Mouse (Mus musculus): ENCODE measurements around the gene Chst2. TPM values are rescaled to one million over a fixed set of nuclear protein-coding genes. Genes with fewer than 3 reads are reported as not detected.

Chst2 gene
- polyA plus RNA-seq, 1 experiment from 2014 or later: 2.2 TPM

GRCm38 (mm10) chr9:95413911-95414310 is 7.4 kb upstream of the Chst2 start:
- no peak overlapping the region for H3K27ac ChIP-seq (ENCODE audit: low read depth, low read length)

GRCm38 (mm10) chr9:95412047-95412446 is 5.5 kb upstream of the Chst2 start:
- H3K4me2 ChIP-seq: no peak overlapping the region
- H3K27ac ChIP-seq (ENCODE audit: low read depth, low read length): no peak overlapping the region
- no peaks in the 10 kb centered on the region for H3K36me3 ChIP-seq (ENCODE audit: control insufficient read depth, insufficient read depth, low read length)
- no peak overlapping the region for H3K4me3 ChIP-seq (ENCODE audit: low read depth, low read length)
- ATAC-seq (replicated peaks; ENCODE audit: insufficient number of reproducible peaks, low FRiP score, low TSS enrichment): no peak
- H3K9me3 ChIP-seq (replicated peaks; ENCODE audit: control insufficient read depth, low read length): no peaks in the 10 kb centered on the region
- H3K9ac ChIP-seq (ENCODE audit: low read depth, low read length): no peak overlapping the region
- peaks cover 3% of the 10 kb centered on the region; the same call in 1 of the 2 replicates for H3K27me3 ChIP-seq (ENCODE audit: control insufficient read depth, insufficient read depth, low read length)
- 82% methylated on average over 4 of the region's 4 CpGs for WGBS (ENCODE audit: insufficient replicate concordance)
- no peaks in the 10 kb centered on the region for H3K4me1 ChIP-seq (ENCODE audit: control insufficient read depth, insufficient read depth, low read length)

More at GRCm38 (mm10) chr9:95413911-95414310, 7.4 kb upstream of the Chst2 start:
- Histone ChIP-seq H3K4me3 (ENCODE audit: low read depth, low read length) (no peak overlapping the region), H3K36me3 (ENCODE audit: control insufficient read depth, insufficient read depth, low read length) (no peaks in the 10 kb centered on the region), H3K27me3 (ENCODE audit: control insufficient read depth, insufficient read depth, low read length) (no peaks in the 10 kb centered on the region), H3K4me1 (ENCODE audit: control insufficient read depth, insufficient read depth, low read length) (no peaks in the 10 kb centered on the region), H3K9ac (ENCODE audit: low read depth, low read length) (no peak overlapping the region), H3K4me2 (no peak overlapping the region), H3K9me3 (replicated peaks; ENCODE audit: control insufficient read depth, low read length) (no peaks in the 10 kb centered on the region)
- ATAC-seq (replicated peaks; ENCODE audit: insufficient number of reproducible peaks, low FRiP score, low TSS enrichment): no peak

GRCm38 (mm10) chr9:95407586-95408220 is 1.2 kb upstream of the Chst2 start:
- Histone ChIP-seq H3K9me3 (replicated peaks; ENCODE audit: control insufficient read depth, low read length) (no peaks in the 10 kb centered on the region), H3K4me3 (ENCODE audit: low read depth, low read length) (peak overlapping the region; percentile 65), H3K9ac (ENCODE audit: low read depth, low read length) (peak overlapping the region; percentile 75), H3K36me3 (ENCODE audit: control insufficient read depth, insufficient read depth, low read length) (no peaks in the 10 kb centered on the region), H3K27me3 (ENCODE audit: control insufficient read depth, insufficient read depth, low read length) (peaks cover 13% of the 10 kb centered on the region), H3K4me2 (peak overlapping the region; percentile 96), H3K27ac (ENCODE audit: low read depth, low read length) (peak overlapping the region; percentile 30; the same call in 1 of the 2 replicates), H3K4me1 (ENCODE audit: control insufficient read depth, insufficient read depth, low read length) (0 out of 2 replicates have a peak, but pooled peaks cover 2% of the 10 kb centered on the region)
- peak; percentile 32 for ATAC-seq (replicated peaks; ENCODE audit: insufficient number of reproducible peaks, low FRiP score, low TSS enrichment)
- WGBS (ENCODE audit: insufficient replicate concordance): under 1% methylated on average over 24 of the region's 24 CpGs

GRCm38 (mm10) chr9:95405946-95406570 is 464 bp downstream of the Chst2 start:
- Histone ChIP-seq H3K27me3 (ENCODE audit: control insufficient read depth, insufficient read depth, low read length) (peaks cover 13% of the 10 kb centered on the region), H3K9me3 (replicated peaks; ENCODE audit: control insufficient read depth, low read length) (no peaks in the 10 kb centered on the region), H3K4me1 (ENCODE audit: control insufficient read depth, insufficient read depth, low read length) (0 out of 2 replicates have a peak, but pooled peaks cover 2% of the 10 kb centered on the region), H3K4me3 (ENCODE audit: low read depth, low read length) (peak overlapping the region; percentile 65), H3K36me3 (ENCODE audit: control insufficient read depth, insufficient read depth, low read length) (no peaks in the 10 kb centered on the region), H3K4me2 (peak overlapping the region; percentile 96), H3K27ac (ENCODE audit: low read depth, low read length) (no peak overlapping the region), H3K9ac (ENCODE audit: low read depth, low read length) (peak overlapping the region; percentile 75)
- peak; percentile 28 for ATAC-seq (replicated peaks; ENCODE audit: insufficient number of reproducible peaks, low FRiP score, low TSS enrichment)
- under 1% methylated on average over 66 of the region's 72 CpGs for WGBS (ENCODE audit: insufficient replicate concordance)

GRCm38 (mm10) chr9:95405511-95405945 is 994 bp downstream of the Chst2 start:
- Histone ChIP-seq H3K9me3 (replicated peaks; ENCODE audit: control insufficient read depth, low read length) (no peaks in the 10 kb centered on the region), H3K4me1 (ENCODE audit: control insufficient read depth, insufficient read depth, low read length) (0 out of 2 replicates have a peak, but pooled peaks cover 2% of the 10 kb centered on the region), H3K27ac (ENCODE audit: low read depth, low read length) (no peak overlapping the region), H3K4me2 (peak overlapping the region; percentile 96), H3K36me3 (ENCODE audit: control insufficient read depth, insufficient read depth, low read length) (no peaks in the 10 kb centered on the region), H3K27me3 (ENCODE audit: control insufficient read depth, insufficient read depth, low read length) (peaks cover 13% of the 10 kb centered on the region), H3K9ac (ENCODE audit: low read depth, low read length) (peak overlapping the region; percentile 75), H3K4me3 (ENCODE audit: low read depth, low read length) (peak overlapping the region; percentile 65)
- peak; percentile 29; the same call in 1 of the 2 replicates for ATAC-seq (replicated peaks; ENCODE audit: insufficient number of reproducible peaks, low FRiP score, low TSS enrichment)
- WGBS (ENCODE audit: insufficient replicate concordance): 2% methylated on average over 30 of the region's 30 CpGs

GRCm38 (mm10) chr9:95404811-95405465 is 1.6 kb downstream of the Chst2 start:
- Histone ChIP-seq H3K27ac (ENCODE audit: low read depth, low read length) (no peak overlapping the region), H3K9me3 (replicated peaks; ENCODE audit: control insufficient read depth, low read length) (no peaks in the 10 kb centered on the region), H3K36me3 (ENCODE audit: control insufficient read depth, insufficient read depth, low read length) (no peaks in the 10 kb centered on the region), H3K4me3 (ENCODE audit: low read depth, low read length) (peak overlapping the region; percentile 65), H3K4me1 (ENCODE audit: control insufficient read depth, insufficient read depth, low read length) (0 out of 2 replicates have a peak, but pooled peaks cover 2% of the 10 kb centered on the region), H3K9ac (ENCODE audit: low read depth, low read length) (peak overlapping the region; percentile 75; the same call in 1 of the 2 replicates), H3K4me2 (peak overlapping the region; percentile 96), H3K27me3 (ENCODE audit: control insufficient read depth, insufficient read depth, low read length) (peaks cover 13% of the 10 kb centered on the region)
- WGBS (ENCODE audit: insufficient replicate concordance): 71% methylated on average over 38 of the region's 38 CpGs
- no peak for ATAC-seq (replicated peaks; ENCODE audit: insufficient number of reproducible peaks, low FRiP score, low TSS enrichment)

- no peaks in the 10 kb centered on the region for H3K36me3 ChIP-seq (ENCODE audit: control insufficient read depth, insufficient read depth, low read length)
- no peak overlapping the region for H3K4me3 ChIP-seq (ENCODE audit: low read depth, low read length)
- H3K27me3 ChIP-seq (ENCODE audit: control insufficient read depth, insufficient read depth, low read length): peaks cover 8% of the 10 kb centered on the region
- no peak overlapping the region for H3K27ac ChIP-seq (ENCODE audit: low read depth, low read length)
- no peaks in the 10 kb centered on the region for H3K9me3 ChIP-seq (replicated peaks; ENCODE audit: control insufficient read depth, low read length)
- H3K4me1 ChIP-seq (ENCODE audit: control insufficient read depth, insufficient read depth, low read length): 0 out of 2 replicates have a peak, but pooled peaks cover 2% of the 10 kb centered on the region
- H3K4me2 ChIP-seq: no peak overlapping the region
- WGBS (ENCODE audit: insufficient replicate concordance): 20% methylated on average over 5 of the region's 5 CpGs
- no peak overlapping the region for H3K9ac ChIP-seq (ENCODE audit: low read depth, low read length)
- ATAC-seq (replicated peaks; ENCODE audit: insufficient number of reproducible peaks, low FRiP score, low TSS enrichment): no peak
These were observed 4.8 kb downstream of the Chst2 start for GRCm38 (mm10) chr9:95401686-95402085.

- Histone ChIP-seq H3K27ac (ENCODE audit: low read depth, low read length) (no peak overlapping the region), H3K9me3 (replicated peaks; ENCODE audit: control insufficient read depth, low read length) (no peaks in the 10 kb centered on the region), H3K9ac (ENCODE audit: low read depth, low read length) (no peak overlapping the region), H3K4me1 (ENCODE audit: control insufficient read depth, insufficient read depth, low read length) (no peaks in the 10 kb centered on the region), H3K36me3 (ENCODE audit: control insufficient read depth, insufficient read depth, low read length) (no peaks in the 10 kb centered on the region), H3K27me3 (ENCODE audit: control insufficient read depth, insufficient read depth, low read length) (no peaks in the 10 kb centered on the region), H3K4me3 (ENCODE audit: low read depth, low read length) (no peak overlapping the region), H3K4me2 (no peak overlapping the region)
- WGBS (ENCODE audit: insufficient replicate concordance): 40% methylated on average over 1 of the region's 1 CpGs
- ATAC-seq (replicated peaks; ENCODE audit: insufficient number of reproducible peaks, low FRiP score, low TSS enrichment): no peak
These were observed 14.5 kb downstream of the Chst2 start for GRCm38 (mm10) chr9:95392011-95392410.
